Mouse (Mus musculus): ENCODE data around the gene Arid1a.

GRCm38 (mm10) chr4:133651445-133651844 lies 105.1 kb downstream of the Arid1a start:
- TF ChIP-seq CTCF (IDR thresholded peaks at IDR 0.05; ENCODE audit: extremely low read depth, insufficient read length, insufficient replicate concordance, low read depth, low read length) (no peak), POLR2A (IDR thresholded peaks at IDR 0.05; ENCODE audit: low read depth, low read length) (no peak)
